Mouse (Mus musculus): ENCODE data around the gene Dvl3. TPM values are rescaled to one million over a fixed set of nuclear protein-coding genes. Genes with fewer than 3 reads are reported as not detected.

Dvl3 gene
- total and polyA plus RNA-seq, 3 experiments: 2.8 to 51.8 (median 28.2) TPM

DNA sequence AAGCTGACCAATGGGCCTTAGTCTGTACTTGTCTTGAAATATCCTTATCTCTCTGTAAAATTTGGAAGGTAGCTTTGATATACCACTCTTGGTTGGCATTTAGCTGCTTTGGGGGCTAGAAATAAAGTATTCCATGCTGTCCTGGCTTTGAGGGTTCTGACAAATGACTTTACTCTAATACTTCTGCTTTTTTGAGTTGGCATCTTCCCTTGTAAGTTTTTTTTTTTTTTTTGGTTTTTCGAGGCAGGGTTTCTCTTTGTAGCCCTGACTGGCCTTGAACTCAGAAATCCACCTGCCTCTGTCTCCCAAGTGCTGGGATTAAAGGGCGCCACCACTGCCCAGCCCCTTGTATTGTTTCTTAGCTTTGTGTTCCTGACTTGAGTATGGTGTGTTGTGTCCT is 23.3 kb upstream of the Dvl3 start:
- DNase-seq (ENCODE audit: low spot score) (no peak), ATAC-seq (ENCODE audit: extremely low read depth, insufficient number of reproducible peaks, low FRiP score, poor library complexity, severe bottlenecking) (no peak)
- TF ChIP-seq TAL1 (conservative IDR thresholded peaks at IDR 0.05; ENCODE audit: low read depth, low read length) (no peak), CTCF (IDR thresholded peaks at IDR 0.05; ENCODE audit: low read depth, low read length) (no peak), POLR2AphosphoS5 (IDR thresholded peaks at IDR 0.05; ENCODE audit: insufficient replicate concordance, low read depth, low read length) (no peak), GATA2 (IDR thresholded peaks at IDR 0.05; ENCODE audit: borderline replicate concordance, low read depth, low read length) (no peak), GATA1 (IDR thresholded peaks at IDR 0.05; ENCODE audit: borderline replicate concordance, low read length) (no peak)
- peaks cover 9% of the 10 kb centered on the region; the same call in 1 of the 2 replicates for H3K27me3 ChIP-seq (ENCODE audit: insufficient read depth, low read length)
- no peaks in the 10 kb centered on the region; the same call in 1 of the 2 replicates for H3K9me3 ChIP-seq (replicated peaks)
- no peaks in the 10 kb centered on the region for H3K36me3 ChIP-seq (replicated peaks)
- H3K4me3 ChIP-seq (ENCODE audit: low read depth, low read length): no peak overlapping the region
- peaks cover 25% of the 10 kb centered on the region for H3K4me1 ChIP-seq (ENCODE audit: insufficient read depth, low read depth, low read length)

GRCm38 (mm10) chr16:20496671-20497600 is 19.8 kb upstream of the Dvl3 start:
- ATAC-seq (ENCODE audit: extremely low read depth, insufficient number of reproducible peaks, low FRiP score, poor library complexity, severe bottlenecking) (peak; percentile 36; the same call in 1 of the 2 replicates), DNase-seq (ENCODE audit: low spot score) (peak; percentile 59)
- Histone ChIP-seq H3K9me3 (replicated peaks) (no peaks in the 10 kb centered on the region; the same call in 1 of the 2 replicates), H3K4me1 (ENCODE audit: insufficient read depth, low read depth, low read length) (peaks cover 26% of the 10 kb centered on the region), H3K4me3 (ENCODE audit: low read depth, low read length) (no peak overlapping the region), H3K27me3 (ENCODE audit: insufficient read depth, low read length) (no peaks in the 10 kb centered on the region), H3K36me3 (replicated peaks) (peaks cover 20% of the 10 kb centered on the region)
- TF ChIP-seq CTCF (IDR thresholded peaks at IDR 0.05; ENCODE audit: low read depth, low read length) (peak; percentile 43; the same call in 1 of the 2 replicates), TAL1 (conservative IDR thresholded peaks at IDR 0.05; ENCODE audit: low read depth, low read length) (no peak), GATA2 (IDR thresholded peaks at IDR 0.05; ENCODE audit: borderline replicate concordance, low read depth, low read length) (no peak), GATA1 (IDR thresholded peaks at IDR 0.05; ENCODE audit: borderline replicate concordance, low read length) (no peak)

DNA sequence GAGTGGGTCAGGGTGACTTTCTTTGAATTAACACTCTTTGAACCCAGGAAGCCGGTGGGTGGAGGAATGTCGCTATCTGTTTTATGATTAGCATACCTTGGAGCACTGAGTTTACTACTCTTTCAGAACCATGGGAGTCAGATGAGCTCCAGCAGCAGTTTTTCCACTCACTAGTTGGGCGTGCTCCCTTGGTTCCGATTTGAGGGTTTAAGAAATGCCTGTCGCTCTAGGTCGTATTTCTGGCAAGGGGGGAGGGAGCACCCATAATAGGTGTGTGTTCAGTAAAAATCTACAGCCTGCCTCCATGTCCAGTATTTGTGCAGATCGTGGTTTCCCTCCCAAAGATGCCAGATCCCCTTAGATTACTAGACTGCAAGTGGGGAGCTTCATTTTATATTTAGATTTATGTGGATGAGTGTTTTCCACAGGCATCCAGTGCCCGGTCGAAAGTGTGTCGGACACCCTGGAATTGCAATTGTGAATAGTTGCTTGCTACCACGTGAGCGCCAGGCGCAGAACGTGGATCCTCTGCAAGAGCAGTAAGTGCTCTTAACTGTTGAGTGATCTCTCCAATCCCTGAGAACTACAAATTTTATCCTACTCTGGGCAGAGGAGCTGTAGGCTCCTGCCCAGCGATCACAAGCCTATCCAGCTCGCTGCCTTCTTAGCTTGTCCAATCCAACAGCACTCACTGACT is 18.7 kb upstream of the Dvl3 start:
- TF ChIP-seq CTCF (IDR thresholded peaks at IDR 0.05; ENCODE audit: low read depth, low read length) (no peak), GATA2 (IDR thresholded peaks at IDR 0.05; ENCODE audit: borderline replicate concordance, low read depth, low read length) (no peak), POLR2AphosphoS5 (IDR thresholded peaks at IDR 0.05; ENCODE audit: insufficient replicate concordance, low read depth, low read length) (no peak), TAL1 (conservative IDR thresholded peaks at IDR 0.05; ENCODE audit: low read depth, low read length) (no peak), GATA1 (IDR thresholded peaks at IDR 0.05; ENCODE audit: borderline replicate concordance, low read length) (no peak)
- peak overlapping the region; percentile 84 for H3K4me3 ChIP-seq (ENCODE audit: low read depth, low read length)
- H3K9me3 ChIP-seq (replicated peaks): no peaks in the 10 kb centered on the region; the same call in 1 of the 2 replicates
- H3K36me3 ChIP-seq (replicated peaks): peaks cover 32% of the 10 kb centered on the region
- ATAC-seq (ENCODE audit: extremely low read depth, insufficient number of reproducible peaks, low FRiP score, poor library complexity, severe bottlenecking) (no peak), DNase-seq (ENCODE audit: low spot score) (no peak)
- H3K27me3 ChIP-seq (ENCODE audit: insufficient read depth, low read length): no peaks in the 10 kb centered on the region
- H3K4me1 ChIP-seq (ENCODE audit: insufficient read depth, low read depth, low read length): peaks cover 30% of the 10 kb centered on the region

DNA sequence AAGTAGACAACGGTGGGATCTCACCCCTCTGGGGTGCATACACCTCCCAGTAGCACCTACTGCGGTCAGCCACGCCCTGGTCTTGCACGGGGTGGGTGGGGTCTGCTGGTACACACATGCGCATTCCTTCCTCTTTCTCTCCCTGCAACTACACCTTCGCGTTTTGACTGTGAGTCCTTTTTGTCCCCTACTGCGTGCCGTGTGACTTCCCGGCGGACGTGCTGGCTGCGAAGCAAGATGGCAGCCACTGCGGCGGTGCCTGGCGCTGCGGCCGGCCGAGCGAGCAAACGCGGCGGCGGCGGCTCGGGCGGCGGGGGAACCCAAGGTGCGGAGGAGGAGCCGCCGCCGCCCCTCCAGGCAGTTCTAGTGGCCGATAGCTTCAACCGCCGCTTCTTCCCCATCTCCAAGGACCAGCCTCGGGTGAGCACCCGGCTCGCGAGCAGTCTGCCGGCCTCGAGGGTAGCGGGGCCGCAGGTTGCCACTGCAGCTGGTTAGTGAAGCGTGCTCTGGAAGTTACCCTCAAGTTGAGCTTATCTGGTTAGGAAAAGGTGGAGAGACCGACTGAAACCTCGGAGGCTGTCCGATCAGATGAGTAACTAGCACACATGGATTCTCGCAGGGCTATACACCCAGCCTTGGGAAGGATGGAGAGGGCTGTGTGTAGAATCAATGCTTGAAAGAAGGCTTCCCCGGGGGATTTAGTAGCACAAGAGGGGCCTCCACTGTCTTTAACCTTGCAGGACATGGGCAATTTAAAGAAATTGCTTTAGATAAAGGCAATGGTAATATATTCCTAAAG is 17.9 kb upstream of the Dvl3 start, which contains the start of gene Eif2b5:
Gene Eif2b5, plus strand, starts transcription at position 141 of the 799 bp plus-strand sequence.
- peak; percentile 92 for ATAC-seq (ENCODE audit: extremely low read depth, insufficient number of reproducible peaks, low FRiP score, poor library complexity, severe bottlenecking)
- TF ChIP-seq CTCF (IDR thresholded peaks at IDR 0.05; ENCODE audit: low read depth, low read length) (no peak), TAL1 (conservative IDR thresholded peaks at IDR 0.05; ENCODE audit: low read depth, low read length) (no peak), GATA2 (IDR thresholded peaks at IDR 0.05; ENCODE audit: borderline replicate concordance, low read depth, low read length) (no peak), GATA1 (IDR thresholded peaks at IDR 0.05; ENCODE audit: borderline replicate concordance, low read length) (no peak), POLR2AphosphoS5 (IDR thresholded peaks at IDR 0.05; ENCODE audit: insufficient replicate concordance, low read depth, low read length) (no peak)
- DNase-seq (ENCODE audit: low spot score): peak; percentile 81
- H3K4me3 ChIP-seq (ENCODE audit: low read depth, low read length): peak within 1 kb of the TSS; percentile 84
- H3K9me3 ChIP-seq (replicated peaks): no peaks in the 10 kb centered on the region; the same call in 1 of the 2 replicates
- H3K36me3 ChIP-seq (replicated peaks): peaks cover 39% of the 10 kb centered on the region
- H3K27me3 ChIP-seq (ENCODE audit: insufficient read depth, low read length): no peaks in the 10 kb centered on the region
- peaks cover 31% of the 10 kb centered on the region for H3K4me1 ChIP-seq (ENCODE audit: insufficient read depth, low read depth, low read length)

DNA sequence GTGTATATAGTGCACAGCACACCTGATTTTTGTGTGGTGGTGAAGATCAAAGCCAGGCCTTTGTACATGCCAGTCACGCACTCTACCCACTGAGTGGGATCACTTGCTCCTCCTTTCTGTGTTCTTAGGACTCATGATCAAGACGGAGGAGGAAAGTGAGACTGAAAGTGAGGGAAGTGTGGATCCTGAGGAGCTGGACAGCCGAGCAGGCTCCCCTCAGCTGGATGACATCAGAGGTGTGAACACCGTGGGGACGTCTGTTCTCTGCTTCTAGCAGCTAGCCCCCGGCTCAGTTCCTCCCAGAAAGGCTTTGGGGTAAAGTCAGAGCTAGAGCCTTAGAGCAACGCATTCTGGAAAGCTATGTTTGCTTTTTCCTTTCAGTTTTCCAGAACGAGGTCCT is 10.8 kb upstream of the Dvl3 start:
- H3K36me3 ChIP-seq (replicated peaks): peaks cover 99% of the 10 kb centered on the region
- no peak overlapping the region for H3K4me3 ChIP-seq (ENCODE audit: low read depth, low read length)
- no peaks in the 10 kb centered on the region for H3K27me3 ChIP-seq (ENCODE audit: insufficient read depth, low read length)
- H3K9me3 ChIP-seq (replicated peaks): no peaks in the 10 kb centered on the region
- peaks cover 42% of the 10 kb centered on the region for H3K4me1 ChIP-seq (ENCODE audit: insufficient read depth, low read depth, low read length)
- no peak for ATAC-seq (ENCODE audit: extremely low read depth, insufficient number of reproducible peaks, low FRiP score, poor library complexity, severe bottlenecking)
- TF ChIP-seq POLR2AphosphoS5 (IDR thresholded peaks at IDR 0.05; ENCODE audit: insufficient replicate concordance, low read depth, low read length) (no peak), CTCF (IDR thresholded peaks at IDR 0.05; ENCODE audit: low read depth, low read length) (no peak), TAL1 (conservative IDR thresholded peaks at IDR 0.05; ENCODE audit: low read depth, low read length) (no peak), GATA1 (IDR thresholded peaks at IDR 0.05; ENCODE audit: borderline replicate concordance, low read length) (no peak), GATA2 (IDR thresholded peaks at IDR 0.05; ENCODE audit: borderline replicate concordance, low read depth, low read length) (no peak)
- DNase-seq (ENCODE audit: low spot score): no peak
